Mouse (Mus musculus) heart, embryonic 16.5 days (tissue): Measurements from ENCODE around the gene Mrpl33. TPM values are rescaled to one million over a fixed set of nuclear protein-coding genes. Genes with fewer than 3 reads are reported as not detected.

Experiments used
- ATAC-seq: fragments of 200-750 bp; cut with Nextera tagmentation; replicated peaks from 2 replicates; pipeline ENCODE4 v1.8.0; 2017; ENCODE audit warnings: moderate number of reproducible peaks; ENCODE audit not compliant: insufficient read depth, low FRiP score; ENCODE audit errors: extremely low read depth
- H3K27ac ChIP-seq: fragments of 300-500 bp; sonication (generic); 2 replicates; pipeline ENCODE4 v1.5.1; 2014; ENCODE audit warnings: mild to moderate bottlenecking, low read length, control low read depth, moderate library complexity
- H3K27me3 ChIP-seq: fragments of 300-500 bp; sonication (generic); 2 replicates; pipeline ENCODE4 v1.6.1; 2014; ENCODE audit warnings: low read length, mixed read lengths; ENCODE audit not compliant: control insufficient read depth, insufficient read depth
- H3K36me3 ChIP-seq: fragments of 300-500 bp; sonication (generic); 2 replicates; pipeline ENCODE4 v1.6.1; 2014; ENCODE audit not compliant: control insufficient read depth, insufficient read depth
- H3K4me1 ChIP-seq: fragments of 300-500 bp; sonication (generic); 2 replicates; pipeline ENCODE4 v1.6.1; 2014; ENCODE audit warnings: low read length, mixed read lengths; ENCODE audit not compliant: control insufficient read depth, insufficient read depth
- H3K4me2 ChIP-seq: fragments of 300-500 bp; sonication (generic); 2 replicates; pipeline ENCODE4 v1.6.1; 2014; ENCODE audit warnings: low read depth, mild to moderate bottlenecking, control low read depth, low read length
- H3K4me3 ChIP-seq: fragments of 300-500 bp; sonication (generic); 2 replicates; pipeline ENCODE4 v1.5.1; 2014; ENCODE audit warnings: mild to moderate bottlenecking, control low read depth, low read length
- H3K9ac ChIP-seq: fragments of 300-500 bp; sonication (generic); 2 replicates; pipeline ENCODE4 v1.6.1; 2014; ENCODE audit warnings: low read length, control low read depth
- H3K9me3 ChIP-seq: fragments of 300-500 bp; sonication (generic); replicated peaks from 2 replicates; pipeline ENCODE4 v1.6.1; 2016; ENCODE audit warnings: low read length; ENCODE audit not compliant: control insufficient read depth
- WGBS: fragments of 180-500 bp; shearing (Covaris S2); extraction: QIAGEN DNeasy Blood & Tissue Kit; methylation state at CpG from one replicate; pipeline ENCODE4 v1.1.7; 2014; 5-methylcytosine and 5-hydroxymethylcytosine counted together
- polyA plus RNA-seq: library from polyadenylated mRNA; unstranded; fragments of >200 nt; fragmentation: Nextera tagmentation; extraction: Ambion mirVana; gene quantifications from 2 replicates; pipeline ENCODE4 v1.2.1, GENCODE M21; 2015

Mrpl33 gene
- polyA plus RNA-seq, 1 experiment from 2014 or later: 409 TPM

GRCm38 (mm10) chr5:31642300-31642699 is 45.6 kb downstream of the Mrpl33 start:
- no peaks in the 10 kb centered on the region for H3K36me3 ChIP-seq
- 82% methylated on average over 3 of the region's 3 CpGs for whole genome bisulfite sequencing
- no peak for ATAC-seq
- H3K4me3 ChIP-seq: no peak overlapping the region
- no peaks in the 10 kb centered on the region for H3K27me3 ChIP-seq
- H3K4me2 ChIP-seq: no peak overlapping the region
- no peak overlapping the region for H3K9ac ChIP-seq
- no peaks in the 10 kb centered on the region for H3K9me3 ChIP-seq
- no peak overlapping the region for H3K27ac ChIP-seq
- peaks cover 18% of the 10 kb centered on the region for H3K4me1 ChIP-seq

- H3K4me2 ChIP-seq: no peak overlapping the region
- ATAC-seq: no peak
- H3K4me3 ChIP-seq: no peak overlapping the region
- peak overlapping the region; percentile 91 for H3K27ac ChIP-seq
- H3K27me3 ChIP-seq: no peaks in the 10 kb centered on the region
- no peaks in the 10 kb centered on the region for H3K9me3 ChIP-seq
- no peaks in the 10 kb centered on the region for H3K36me3 ChIP-seq
- H3K4me1 ChIP-seq: peaks cover 18% of the 10 kb centered on the region
- 61% methylated on average over 4 of the region's 4 CpGs for WGBS
- H3K9ac ChIP-seq: peak overlapping the region; percentile 41; the same call in 1 of the 2 replicates
Measured at GRCm38 (mm10) chr5:31644272-31644671, 47.5 kb downstream of the Mrpl33 start.

- H3K36me3 ChIP-seq: no peaks in the 10 kb centered on the region
- H3K9ac ChIP-seq: peak overlapping the region; percentile 43
- peak; percentile 91 for ATAC-seq
- H3K4me1 ChIP-seq: peaks cover 18% of the 10 kb centered on the region
- peak overlapping the region; percentile 91 for H3K27ac ChIP-seq
- no peak overlapping the region for H3K4me3 ChIP-seq
- H3K4me2 ChIP-seq: peak overlapping the region; percentile 15; the same call in 1 of the 2 replicates
- H3K27me3 ChIP-seq: no peaks in the 10 kb centered on the region
- H3K9me3 ChIP-seq: no peaks in the 10 kb centered on the region
- WGBS: 36% methylated on average over 6 of the region's 6 CpGs
Measured at GRCm38 (mm10) chr5:31644847-31645246, 48.1 kb downstream of the Mrpl33 start.

GRCm38 (mm10) chr5:31645798-31646197 is 49.1 kb downstream of the Mrpl33 start:
- no peak for ATAC-seq
- Histone ChIP-seq H3K36me3 (no peaks in the 10 kb centered on the region), H3K4me1 (peaks cover 18% of the 10 kb centered on the region), H3K4me2 (no peak overlapping the region), H3K9ac (no peak overlapping the region), H3K9me3 (no peaks in the 10 kb centered on the region), H3K4me3 (no peak overlapping the region), H3K27ac (no peak overlapping the region; the same call in 1 of the 2 replicates), H3K27me3 (no peaks in the 10 kb centered on the region)
- 98% methylated on average over 6 of the region's 6 CpGs for WGBS

- Histone ChIP-seq H3K36me3 (no peaks in the 10 kb centered on the region), H3K9me3 (no peaks in the 10 kb centered on the region), H3K4me2 (no peak overlapping the region), H3K9ac (no peak overlapping the region), H3K4me1 (peaks cover 18% of the 10 kb centered on the region), H3K27me3 (no peaks in the 10 kb centered on the region), H3K27ac (no peak overlapping the region), H3K4me3 (no peak overlapping the region)
- 66% methylated on average over 6 of the region's 6 CpGs for WGBS
- ATAC-seq: no peak
Measured at GRCm38 (mm10) chr5:31646574-31646973, 49.8 kb downstream of the Mrpl33 start.

- no peak for ATAC-seq
Measured at GRCm38 (mm10) chr5:31647327-31647726, 50.6 kb downstream of the Mrpl33 start.

GRCm38 (mm10) chr5:31650518-31651288 is 54.0 kb downstream of the Mrpl33 start:
- WGBS: 88% methylated on average over 2 of the region's 2 CpGs
- no peaks in the 10 kb centered on the region for H3K36me3 ChIP-seq
- H3K9me3 ChIP-seq: peaks cover 3% of the 10 kb centered on the region; the same call in 1 of the 2 replicates
- no peak for ATAC-seq
- H3K4me2 ChIP-seq: no peak overlapping the region
- no peaks in the 10 kb centered on the region for H3K27me3 ChIP-seq
- no peak overlapping the region for H3K9ac ChIP-seq
- no peak overlapping the region for H3K4me3 ChIP-seq
- H3K4me1 ChIP-seq: no peaks in the 10 kb centered on the region
- no peak overlapping the region for H3K27ac ChIP-seq

More at GRCm38 (mm10) chr5:31647327-31647726, 50.6 kb downstream of the Mrpl33 start:
- peaks cover 18% of the 10 kb centered on the region for H3K4me1 ChIP-seq
- H3K4me2 ChIP-seq: no peak overlapping the region
- 63% methylated on average over 2 of the region's 2 CpGs for WGBS
- no peak overlapping the region for H3K9ac ChIP-seq
- no peak overlapping the region for H3K4me3 ChIP-seq
- H3K27ac ChIP-seq: no peak overlapping the region
- no peaks in the 10 kb centered on the region for H3K27me3 ChIP-seq
- H3K9me3 ChIP-seq: no peaks in the 10 kb centered on the region
- H3K36me3 ChIP-seq: no peaks in the 10 kb centered on the region

GRCm38 (mm10) chr5:31655688-31656190 is 59.0 kb downstream of the Mrpl33 start:
- H3K36me3 ChIP-seq: no peaks in the 10 kb centered on the region
- no peak for ATAC-seq
- no peaks in the 10 kb centered on the region for H3K4me1 ChIP-seq
- H3K4me3 ChIP-seq: no peak overlapping the region
- no peak overlapping the region for H3K4me2 ChIP-seq
- no peaks in the 10 kb centered on the region for H3K27me3 ChIP-seq
- H3K9ac ChIP-seq: no peak overlapping the region
- 78% methylated on average over 1 of the region's 1 CpGs for WGBS
- H3K27ac ChIP-seq: no peak overlapping the region
- peaks cover 3% of the 10 kb centered on the region; the same call in 1 of the 2 replicates for H3K9me3 ChIP-seq

GRCm38 (mm10) chr5:31666176-31666575 is 69.4 kb downstream of the Mrpl33 start:
- no peaks in the 10 kb centered on the region for H3K27me3 ChIP-seq
- H3K9ac ChIP-seq: no peak overlapping the region
- WGBS: 22% methylated on average over 1 of the region's 1 CpGs
- H3K9me3 ChIP-seq: no peaks in the 10 kb centered on the region
- no peak overlapping the region for H3K4me3 ChIP-seq
- no peak overlapping the region for H3K4me2 ChIP-seq
- no peak overlapping the region for H3K27ac ChIP-seq
- H3K36me3 ChIP-seq: no peaks in the 10 kb centered on the region
- no peak for ATAC-seq
- H3K4me1 ChIP-seq: 0 out of 2 replicates have a peak, but pooled peaks cover 3% of the 10 kb centered on the region
